Comparison of ENCODE assay signal across 12 mouse cellular contexts in genomic region chr2:124959431-124959830, GRCm38 (mm10).
"Had no signal": no experiment of that assay in that cellular context is flagged by ENCODE, and none has a peak within 500 bp of the region (broad histone marks: within the 10 kb centered on the region; RNA-seq: fewer than 3 reads in every experiment).

No protein-coding gene starts in this region.

- H3K36me3 ChIP-seq: liver, embryonic 13.5 days; neural tube, embryonic 12.5 days had no signal

- ATAC-seq: intestine, postnatal 0 days had no signal

- H3K27me3 ChIP-seq: liver, embryonic 13.5 days; neural tube, embryonic 12.5 days had no signal

- H3K4me1 ChIP-seq: liver, embryonic 13.5 days; neural tube, embryonic 12.5 days had no signal

- H3K4me3 ChIP-seq: left cerebral cortex, adult 2 months; liver, embryonic 13.5 days; neural tube, embryonic 12.5 days had no signal

- H3K27ac ChIP-seq: left cerebral cortex, adult 2 months; liver, embryonic 13.5 days; neural tube, embryonic 12.5 days had no signal

- H3K4me2 ChIP-seq: liver, embryonic 13.5 days; midbrain, embryonic 11.5 days; neural tube, embryonic 12.5 days had no signal

- H3K9me3 ChIP-seq: liver, embryonic 13.5 days; neural tube, embryonic 12.5 days had no signal

- H3K9ac ChIP-seq: liver, embryonic 13.5 days; neural tube, embryonic 12.5 days had no signal

- DNase-seq: layer of hippocampus, postnatal 36 days; liver, embryonic 13.5 days; lung, adult 2 months; lung, postnatal 14 days; lung, postnatal 4 days; midbrain, embryonic 14.5 days; thymus, adult 18-20 months; thymus, postnatal 36 days had no signal
